Mouse (Mus musculus) liver, embryonic 14.5 days (tissue): ENCODE data around the gene Uox.

Source experiments
- CTCF ChIP-seq: IDR thresholded peaks from 2 replicates; pipeline ENCODE4 v1.5.1; 2016; ENCODE audit warnings: antibody characterized with exemption, low read depth, control low read depth
- EP300 ChIP-seq: IDR thresholded peaks from 2 replicates; pipeline ENCODE4 v1.6.1; 2016; ENCODE audit warnings: antibody characterized with exemption, low read depth

GRCm38 (mm10) chr3:146604647-146605046 is 34.4 kb downstream of the Uox start:
- TF ChIP-seq CTCF (no peak), EP300 (no peak)
